Mouse (Mus musculus) liver, adult 2 months (tissue): Measurements from ENCODE around the gene Pcgf5. TPM values are rescaled to one million over a fixed set of nuclear protein-coding genes. Genes with fewer than 3 reads are reported as not detected.

Source experiments
- DNase-seq: peaks from one replicate; pipeline ENCODE4 v3.0.0-alpha.2; 2011; ENCODE audit warnings: low read depth, low spot score; ENCODE audit errors: extremely low read depth
- H3K27ac ChIP-seq: fragments of 200-500 bp; replicated peaks from 2 replicates; pipeline ENCODE4 v1.5.1; 2012; ENCODE audit warnings: low read depth, mild to moderate bottlenecking, control low read depth, inconsistent platforms, low read length; ENCODE audit not compliant: insufficient read depth
- H3K27me3 ChIP-seq: fragments of 200-500 bp; 2 replicates; pipeline ENCODE4 v1.6.1; 2012; ENCODE audit warnings: mild to moderate bottlenecking, moderate library complexity, low read length, inconsistent platforms; ENCODE audit not compliant: control insufficient read depth, insufficient read depth
- H3K36me3 ChIP-seq: fragments of 200-500 bp; 2 replicates; pipeline ENCODE4 v1.6.1; 2012; ENCODE audit warnings: low read length, inconsistent platforms; ENCODE audit not compliant: control insufficient read depth, insufficient read depth
- H3K4me1 ChIP-seq: fragments of 200-500 bp; 2 replicates; pipeline ENCODE4 v1.6.1; 2011; ENCODE audit warnings: low read length; ENCODE audit not compliant: control insufficient read depth, insufficient read depth
- H3K4me3 ChIP-seq: fragments of 200-500 bp; 2 replicates; pipeline ENCODE4 v1.5.1; 2011; ENCODE audit warnings: low read depth, mild to moderate bottlenecking, control low read depth, low read length, moderate library complexity; ENCODE audit not compliant: insufficient read depth
- H3K79me2 ChIP-seq: fragments of 200-500 bp; 2 replicates; pipeline ENCODE4 v1.6.1; 2012; ENCODE audit warnings: inconsistent platforms, mild to moderate bottlenecking, low read length, moderate library complexity; ENCODE audit not compliant: control insufficient read depth, insufficient read depth
- H3K9ac ChIP-seq: fragments of 200-500 bp; 2 replicates; pipeline ENCODE4 v1.6.1; 2012; ENCODE audit warnings: low read depth, mild to moderate bottlenecking, control low read depth, inconsistent platforms, low read length
- CTCF ChIP-seq: fragments of 200-500 bp; IDR thresholded peaks from 2 replicates; pipeline ENCODE4 v1.5.1; 2011; ENCODE audit warnings: low read depth, low read length, control low read depth
- POLR2A ChIP-seq: fragments of 200-500 bp; IDR thresholded peaks from 2 replicates; pipeline ENCODE4 v1.6.1; 2011; ENCODE audit warnings: low read length, control low read depth; ENCODE audit not compliant: insufficient read depth; ENCODE audit errors: extremely low read depth
- WGBS: fragments of 180-500 bp; shearing (Covaris S2); methylation state at CpG from one replicate; pipeline ENCODE4 v1.1.7; 2018; 5-methylcytosine and 5-hydroxymethylcytosine counted together
- polyA plus RNA-seq: library from polyadenylated mRNA; depleted of rRNA; stranded (reverse); fragments of >200 nt; gene quantifications from 2 replicates; pipeline ENCODE4 v1.2.3, GENCODE M21; 2012; rRNA removed
- total RNA-seq: library from RNA; depleted of rRNA; stranded (reverse); fragments of >200 nt; gene quantifications from 2 replicates; pipeline ENCODE4 v1.2.3, GENCODE M21; 2014; rRNA removed

The Pcgf5 gene
- total and polyA plus RNA-seq, 2 experiments, result 3.9 to 14.2 TPM

DNA sequence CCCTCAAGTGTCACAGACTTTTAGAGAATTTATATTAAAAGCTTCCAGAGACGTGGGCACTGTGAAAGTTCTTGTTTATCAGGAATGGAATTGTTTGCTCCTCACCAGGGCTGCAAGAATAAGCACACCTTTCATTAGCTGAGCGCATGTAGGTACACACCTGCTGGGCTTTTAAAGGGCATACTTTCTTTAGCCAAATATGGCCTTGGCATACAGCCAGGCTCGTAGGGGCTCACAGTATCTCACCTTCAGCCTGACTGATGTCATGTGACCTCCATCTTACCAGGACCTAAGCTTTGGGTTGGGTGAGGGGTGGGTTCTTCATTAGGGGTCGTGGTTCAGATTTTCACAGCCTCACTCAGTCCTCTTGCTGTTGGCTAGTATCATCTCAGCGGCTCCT lies 149.6 kb downstream of the Pcgf5 start:
- Histone ChIP-seq H3K4me3 (no peak overlapping the region), H3K27ac (no peak overlapping the region), H3K79me2 (no peaks in the 10 kb centered on the region), H3K36me3 (no peaks in the 10 kb centered on the region), H3K9ac (no peak overlapping the region), H3K4me1 (no peaks in the 10 kb centered on the region), H3K27me3 (no peaks in the 10 kb centered on the region)
- DNase-seq, result no peak
- TF ChIP-seq CTCF (no peak), POLR2A (no peak)
- 57% methylated on average over 5 of the region's 5 CpGs for WGBS

- H3K27me3 ChIP-seq, result no peaks in the 10 kb centered on the region
- 94% methylated on average over 2 of the region's 2 CpGs for WGBS
- no peak for TF ChIP-seq POLR2A
- no peak for TF ChIP-seq CTCF
- no peaks in the 10 kb centered on the region for H3K79me2 ChIP-seq
- H3K9ac ChIP-seq, result no peak overlapping the region
- H3K27ac ChIP-seq, result no peak overlapping the region
- no peaks in the 10 kb centered on the region for H3K4me1 ChIP-seq
- no peak for DNase-seq
- H3K4me3 ChIP-seq, result no peak overlapping the region
- H3K36me3 ChIP-seq, result no peaks in the 10 kb centered on the region
These were observed 156.6 kb downstream of the Pcgf5 start for GRCm38 (mm10) chr19:36504716-36505115.

Other genes with a start within 250 kb of the Pcgf5 start
- gene Ankrd1, start 228.2 kb upstream of the Pcgf5 start, total RNA-seq, result 0.07 and 0.09 TPM in 2 replicates
- 0.05 and 0.11 TPM in 2 replicates for gene Ankrd1, start 228.2 kb upstream of the Pcgf5 start, polyA plus RNA-seq
- gene Hectd2, start 206.3 kb downstream of the Pcgf5 start, total RNA-seq, result 1.5 and 1.7 TPM in 2 replicates
- 0.35 and 0.46 TPM in 2 replicates for gene Hectd2, start 206.3 kb downstream of the Pcgf5 start, polyA plus RNA-seq